Mouse (Mus musculus): ENCODE results near the gene Yipf1.

DNA sequence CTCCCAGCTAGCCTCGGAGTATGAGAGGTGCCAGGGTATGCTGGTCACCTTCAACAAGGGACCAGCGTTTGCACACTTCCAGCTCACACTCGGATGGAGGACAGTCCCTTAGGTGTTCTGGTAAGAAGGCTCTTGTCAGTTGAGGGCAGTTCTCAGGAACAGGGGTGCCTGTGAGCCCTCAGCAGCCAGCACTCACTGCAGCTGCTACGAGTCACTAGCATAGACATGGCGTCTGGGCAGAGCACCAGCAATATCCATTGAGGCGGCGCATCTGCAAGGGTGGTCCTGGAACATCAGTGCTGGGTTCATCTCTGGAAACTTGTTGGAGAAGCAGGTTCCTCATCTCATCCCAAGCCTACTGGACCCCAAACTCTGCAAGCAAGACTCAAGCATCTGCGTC is 27.8 kb upstream of the Yipf1 start:
- TF ChIP-seq POLR2A (IDR thresholded peaks at IDR 0.05; ENCODE audit: borderline replicate concordance, control insufficient read depth, low read depth, low read length) (no peak), CTCF (IDR thresholded peaks at IDR 0.05; ENCODE audit: control insufficient read depth, insufficient read depth, low read length) (no peak)
